Mouse (Mus musculus): Measurements from ENCODE around the gene Csnk2b. TPM values are rescaled to one million over a fixed set of nuclear protein-coding genes. Genes with fewer than 3 reads are reported as not detected.
A peak's percentile ranks its signal among the peaks of the same experiment; 100 is the strongest.

Csnk2b gene
- polyA plus RNA-seq, 1 experiment, result 297 TPM

- WGBS, result 47% methylated on average over 6 of the region's 6 CpGs
- TF ChIP-seq CTCF (IDR thresholded peaks at IDR 0.05; ENCODE audit: insufficient read depth, low read length) (peak; percentile 21; the same call in 1 of the 2 replicates), POLR2A (IDR thresholded peaks at IDR 0.05; ENCODE audit: borderline replicate concordance, extremely low read depth, low read depth, low read length) (no peak)
- no peak overlapping the region for H3K4me3 ChIP-seq (replicated peaks; ENCODE audit: extremely low read depth, low read depth, low read length)
- H3K4me1 ChIP-seq (ENCODE audit: control insufficient read depth, insufficient read depth, low read length), result no peaks in the 10 kb centered on the region
- DNase-seq, result no peak
These were observed 51.2 kb downstream of the Csnk2b start for GRCm38 (mm10) chr17:35070556-35071229.

GRCm38 (mm10) chr17:35068213-35068914 lies 53.5 kb downstream of the Csnk2b start:
- peaks cover 5% of the 10 kb centered on the region for H3K4me1 ChIP-seq (ENCODE audit: control insufficient read depth, insufficient read depth, low read length)
- WGBS, result 53% methylated on average over 17 of the region's 17 CpGs
- no peak for DNase-seq
- TF ChIP-seq POLR2A (IDR thresholded peaks at IDR 0.05; ENCODE audit: borderline replicate concordance, extremely low read depth, low read depth, low read length) (peak; percentile 20; the same call in 1 of the 2 replicates), CTCF (IDR thresholded peaks at IDR 0.05; ENCODE audit: insufficient read depth, low read length) (no peak)
- no peak overlapping the region for H3K4me3 ChIP-seq (replicated peaks; ENCODE audit: extremely low read depth, low read depth, low read length)

Other genes starting within 250 kb of the Csnk2b start
- gene Zbtb12, start 242.6 kb downstream of the Csnk2b start, polyA plus RNA-seq (2012; rRNA removed), result 10.6 and 12.3 TPM in 2 replicates
- not detected in 2 replicates for gene Gm20547, start 240.0 kb downstream of the Csnk2b start, polyA plus RNA-seq (2012; rRNA removed)
- 25.8 and 27.7 TPM in 2 replicates for gene C2, start 223.8 kb downstream of the Csnk2b start, polyA plus RNA-seq (2012; rRNA removed)
- 192 and 199 TPM in 2 replicates for gene Ehmt2, start 223.6 kb downstream of the Csnk2b start, polyA plus RNA-seq (2012; rRNA removed)
- gene Slc44a4, start 207.6 kb downstream of the Csnk2b start, polyA plus RNA-seq (2012; rRNA removed), result 11.6 and 13.5 TPM in 2 replicates
- gene Neu1, start 190.8 kb downstream of the Csnk2b start, polyA plus RNA-seq (2012; rRNA removed), result 40.4 and 46.6 TPM in 2 replicates
- 20.1 and 93.1 TPM in 2 replicates for gene Hspa1b, start 162.8 kb downstream of the Csnk2b start, polyA plus RNA-seq (2012; rRNA removed)
- gene Gm20481, start 152.1 kb downstream of the Csnk2b start, polyA plus RNA-seq (2012; rRNA removed), result not detected in 2 replicates
- 12.9 and 66.3 TPM in 2 replicates for gene Hspa1a, start 149.9 kb downstream of the Csnk2b start, polyA plus RNA-seq (2012; rRNA removed)
- gene Hspa1l, start 149.3 kb downstream of the Csnk2b start, polyA plus RNA-seq (2012; rRNA removed), result 0.81 and 1.3 TPM in 2 replicates
- gene Lsm2, start 140.2 kb downstream of the Csnk2b start, polyA plus RNA-seq (2012; rRNA removed), result 42.3 and 51.6 TPM in 2 replicates
- gene Vars, start 121.1 kb downstream of the Csnk2b start, polyA plus RNA-seq (2012; rRNA removed), result 119 and 159 TPM in 2 replicates
- gene Vwa7, start 105.5 kb downstream of the Csnk2b start, polyA plus RNA-seq (2012; rRNA removed), result 4.0 and 4.2 TPM in 2 replicates
- 2.1 and 2.8 TPM in 2 replicates for gene Sapcd1, start 94.0 kb downstream of the Csnk2b start, polyA plus RNA-seq (2012; rRNA removed)
- 5.4 and 6.0 TPM in 2 replicates for gene Msh5, start 75.3 kb downstream of the Csnk2b start, polyA plus RNA-seq (2012; rRNA removed)
- 124 and 153 TPM in 2 replicates for gene Clic1, start 72.1 kb downstream of the Csnk2b start, polyA plus RNA-seq (2012; rRNA removed)
- gene Ddah2, start 63.0 kb downstream of the Csnk2b start, polyA plus RNA-seq (2012; rRNA removed), result 137 and 141 TPM in 2 replicates
- 3.8 and 90.0 TPM in 2 replicates for gene Ly6g6c, start 56.7 kb downstream of the Csnk2b start, polyA plus RNA-seq (2012; rRNA removed)
- gene Mpig6b, start 55.9 kb downstream of the Csnk2b start, polyA plus RNA-seq (2012; rRNA removed), result 1.0 and 2.1 TPM in 2 replicates
- 5.8 and 25.7 TPM in 2 replicates for gene Ly6g6e, start 45.2 kb downstream of the Csnk2b start, polyA plus RNA-seq (2012; rRNA removed)
- 14.5 and 16.7 TPM in 2 replicates for gene Ly6g6d, start 44.0 kb downstream of the Csnk2b start, polyA plus RNA-seq (2012; rRNA removed)
- 0.16 and 0.84 TPM in 2 replicates for gene Ly6g6f, start 36.4 kb downstream of the Csnk2b start, polyA plus RNA-seq (2012; rRNA removed)
- 196 and 245 TPM in 2 replicates for gene Abhd16a, start 32.8 kb downstream of the Csnk2b start, polyA plus RNA-seq (2012; rRNA removed)
- gene Ly6g5c, start 13.8 kb downstream of the Csnk2b start, polyA plus RNA-seq (2012; rRNA removed), result not detected in 2 replicates
- gene Ly6g5b, start 6.6 kb downstream of the Csnk2b start, polyA plus RNA-seq (2012; rRNA removed), result 1.4 and 2.0 TPM in 2 replicates
- 17.9 and 21.9 TPM in 2 replicates for gene Gpank1, start 598 bp downstream of the Csnk2b start, polyA plus RNA-seq (2012; rRNA removed)
- gene D17H6S53E, start 4.3 kb upstream of the Csnk2b start, polyA plus RNA-seq (2012; rRNA removed), result 12.1 and 12.9 TPM in 2 replicates
- gene Apom, start 10.0 kb upstream of the Csnk2b start, polyA plus RNA-seq (2012; rRNA removed), result 0.12 TPM in 1 of 2 replicates, not detected in the other
- gene Bag6, start 13.1 kb upstream of the Csnk2b start, polyA plus RNA-seq (2012; rRNA removed), result 227 and 234 TPM in 2 replicates
- gene Prrc2a, start 42.8 kb upstream of the Csnk2b start, polyA plus RNA-seq (2012; rRNA removed), result 327 and 373 TPM in 2 replicates
- 1.4 and 1.6 TPM in 2 replicates for gene Aif1, start 54.0 kb upstream of the Csnk2b start, polyA plus RNA-seq (2012; rRNA removed)
- 19.7 and 37.0 TPM in 2 replicates for gene Lst1, start 66.4 kb upstream of the Csnk2b start, polyA plus RNA-seq (2012; rRNA removed)
- gene Ltb, start 72.4 kb upstream of the Csnk2b start, polyA plus RNA-seq (2012; rRNA removed), result 28.1 and 29.9 TPM in 2 replicates
- 2.1 and 2.5 TPM in 2 replicates for gene Tnf, start 80.0 kb upstream of the Csnk2b start, polyA plus RNA-seq (2012; rRNA removed)
- gene Lta, start 83.3 kb upstream of the Csnk2b start, polyA plus RNA-seq (2012; rRNA removed), result 1.0 and 1.1 TPM in 2 replicates
- 1.2 TPM in 1 of 2 replicates, not detected in the other for gene Gm16181, start 98.8 kb upstream of the Csnk2b start, polyA plus RNA-seq (2012; rRNA removed)
- 6.3 and 8.1 TPM in 2 replicates for gene Atp6v1g2, start 111.6 kb upstream of the Csnk2b start, polyA plus RNA-seq (2012; rRNA removed)
- gene Nfkbil1, start 113.7 kb upstream of the Csnk2b start, polyA plus RNA-seq (2012; rRNA removed), result 16.5 and 21.6 TPM in 2 replicates
- gene Ddx39b, start 119.7 kb upstream of the Csnk2b start, polyA plus RNA-seq (2012; rRNA removed), result 245 and 304 TPM in 2 replicates
- gene H2-D1, start 140.7 kb upstream of the Csnk2b start, polyA plus RNA-seq (2012; rRNA removed), result 878 and 1,286 TPM in 2 replicates
- gene H2-Q1, start 198.4 kb upstream of the Csnk2b start, polyA plus RNA-seq (2012; rRNA removed), result 0.49 and 0.71 TPM in 2 replicates
- 6.4 and 6.6 TPM in 2 replicates for gene H2-Q2, start 220.2 kb upstream of the Csnk2b start, polyA plus RNA-seq (2012; rRNA removed)

All from lung, adult 2 months (tissue).